Mouse (Mus musculus) E14TG2a.4 (cell line): ENCODE data around the gene Itgad.

Experiments
- CTCF ChIP-seq: conservative IDR thresholded peaks from 2 replicates; pipeline ENCODE4 v1.5.1; 2014; ENCODE audit warnings: low read length
- NANOG ChIP-seq: IDR thresholded peaks from 2 replicates; pipeline ENCODE4 v1.6.1; 2014; ENCODE audit warnings: borderline replicate concordance, low read length, mixed read lengths
- POU5F1 ChIP-seq: IDR thresholded peaks from 2 replicates; pipeline ENCODE4 v1.6.1; 2014; ENCODE audit warnings: low read length, borderline replicate concordance

DNA sequence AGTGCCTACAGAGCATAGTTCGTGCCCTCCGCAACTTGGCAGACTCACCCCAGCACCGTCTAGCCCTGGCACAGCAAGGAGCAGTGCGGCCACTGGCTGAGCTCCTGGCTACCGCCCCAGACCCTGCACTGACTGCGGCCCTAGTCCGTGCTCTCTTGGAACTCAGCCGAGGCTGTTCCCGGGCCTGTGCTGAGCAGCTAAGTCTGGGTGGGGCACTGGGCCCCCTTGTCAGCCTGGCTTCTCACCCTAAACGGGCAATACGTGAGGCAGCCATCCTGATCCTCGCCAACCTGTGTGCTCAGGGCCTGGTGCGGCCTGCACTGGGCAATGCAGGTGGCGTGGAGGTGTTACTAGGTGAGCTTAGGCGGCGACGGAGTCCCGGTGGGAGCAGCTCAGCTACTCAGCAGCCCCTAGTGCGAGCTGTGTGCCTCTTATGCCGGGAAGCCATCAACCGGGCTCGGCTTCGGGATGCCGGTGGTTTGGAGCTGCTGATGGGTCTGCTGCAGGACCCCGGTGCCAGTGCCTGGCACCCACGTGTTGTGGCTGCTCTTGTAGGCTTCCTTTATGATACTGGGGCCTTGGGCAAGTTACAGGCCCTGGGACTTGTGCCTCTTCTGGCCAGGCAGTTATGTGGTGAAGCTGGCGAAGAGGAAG lies 86.1 kb downstream of the Itgad start:
- TF ChIP-seq CTCF (no peak), NANOG (no peak), POU5F1 (no peak)
